Mouse (Mus musculus) kidney, adult 9 months (tissue): ENCODE results near the gene Creb5.

Experiments used
- DNase-seq: peaks from one replicate; pipeline ENCODE4 v3.0.0; 2022

Creb5 gene

GRCm38 (mm10) chr6:53710560-53710959, 423.5 kb downstream of the Creb5 start:
- no peak for DNase-seq

GRCm38 (mm10) chr6:53713152-53713551, 426.1 kb downstream of the Creb5 start:
- DNase-seq: no peak

GRCm38 (mm10) chr6:53714908-53715321, 427.8 kb downstream of the Creb5 start:
- no peak for DNase-seq

- no peak for DNase-seq
Measured at GRCm38 (mm10) chr6:53716013-53716412, 428.9 kb downstream of the Creb5 start.

GRCm38 (mm10) chr6:53720009-53720408, 432.9 kb downstream of the Creb5 start:
- DNase-seq: no peak

- DNase-seq: peak; percentile 71
Measured at GRCm38 (mm10) chr6:53721595-53721994, 434.5 kb downstream of the Creb5 start.

GRCm38 (mm10) chr6:53722694-53723093, 435.6 kb downstream of the Creb5 start:
- no peak for DNase-seq

- no peak for DNase-seq
Measured at GRCm38 (mm10) chr6:53730487-53730886, 443.4 kb downstream of the Creb5 start.

GRCm38 (mm10) chr6:53730996-53731485, 444.0 kb downstream of the Creb5 start:
- DNase-seq: peak; percentile 89

GRCm38 (mm10) chr6:53733546-53733945, 446.5 kb downstream of the Creb5 start:
- DNase-seq: no peak

GRCm38 (mm10) chr6:53733999-53734398, 446.9 kb downstream of the Creb5 start:
- DNase-seq: peak; percentile 25

GRCm38 (mm10) chr6:53735696-53736095, 448.6 kb downstream of the Creb5 start:
- no peak for DNase-seq

GRCm38 (mm10) chr6:53738206-53738605, 451.1 kb downstream of the Creb5 start:
- no peak for DNase-seq

- DNase-seq: no peak
Measured at GRCm38 (mm10) chr6:53741222-53741621, 454.2 kb downstream of the Creb5 start.
